Mouse (Mus musculus) MEL (cell line): ENCODE results near the gene BC017158. TPM values are rescaled to one million over a fixed set of nuclear protein-coding genes. Genes with fewer than 3 reads are reported as not detected.

Experiments used
- DNase-seq: peaks from one replicate; pipeline ENCODE4 v3.0.0; 2011; ENCODE audit warnings: low read depth, low spot score
- H3K27ac ChIP-seq: 2 replicates; pipeline ENCODE4 v1.5.1; 2012; ENCODE audit warnings: low read depth, mild to moderate bottlenecking, control low read depth, low read length, moderate library complexity; ENCODE audit not compliant: control insufficient read depth
- H3K27me3 ChIP-seq, 2 experiments: fragments of 150-350 bp in 1 of 2; sonication (generic) in 1 of 2; 2 replicates each; pipeline ENCODE4 v1.6.1; 2012; ENCODE audit warnings: low read length in 2 of 2, mild to moderate bottlenecking in 2 of 2, improper control_type of control experiment in 1 of 2, moderate library complexity in 1 of 2; ENCODE audit not compliant: insufficient read depth in 2 of 2, control insufficient read depth in 1 of 2
- H3K36me3 ChIP-seq, 2 experiments: 2 replicates each; pipeline ENCODE4 v1.6.1; 2012 to 2014; ENCODE audit warnings: low read length in 2 of 2, improper control_type of control experiment in 1 of 2, inconsistent platforms in 1 of 2, mild to moderate bottlenecking in 1 of 2; ENCODE audit not compliant: insufficient read depth in 2 of 2, control insufficient read depth in 1 of 2
- H3K4me1 ChIP-seq, 2 experiments: fragments of 150-350 bp in 1 of 2; sonication (generic) in 1 of 2; 2 replicates each; pipeline ENCODE4 v1.6.1; 2012; ENCODE audit warnings: low read length in 2 of 2, improper control_type of control experiment in 1 of 2, mild to moderate bottlenecking in 1 of 2; ENCODE audit not compliant: insufficient read depth in 2 of 2, control insufficient read depth in 1 of 2
- H3K4me3 ChIP-seq, 2 experiments: fragments of 150-350 bp in 1 of 2; sonication (generic) in 1 of 2; 2 replicates each; pipeline ENCODE4 v1.5.1; 2012; ENCODE audit warnings: low read depth in 2 of 2, low read length in 2 of 2, mild to moderate bottlenecking in 2 of 2, moderate library complexity in 2 of 2, control low read depth in 1 of 2, improper control_type of control experiment in 1 of 2; ENCODE audit not compliant: control insufficient read depth in 1 of 2, insufficient read depth in 1 of 2
- H3K79me2 ChIP-seq: 2 replicates; pipeline ENCODE4 v1.6.1; 2012; ENCODE audit warnings: mild to moderate bottlenecking, low read length, moderate library complexity; ENCODE audit not compliant: control insufficient read depth, poor library complexity, insufficient read depth
- H3K9ac ChIP-seq: 2 replicates; pipeline ENCODE4 v1.6.1; 2012; ENCODE audit warnings: low read depth, mild to moderate bottlenecking, control low read depth, low read length, moderate library complexity; ENCODE audit not compliant: control insufficient read depth, poor library complexity, severe bottlenecking
- H3K9me3 ChIP-seq: fragments of 150-350 bp; sonication (generic); replicated peaks from 2 replicates; pipeline ENCODE4 v1.6.1; 2012; ENCODE audit warnings: mild to moderate bottlenecking, low read length, improper control_type of control experiment, moderate library complexity; ENCODE audit not compliant: insufficient read depth
- BHLHE40 ChIP-seq: IDR thresholded peaks from 2 replicates; pipeline ENCODE4 v1.6.1; 2012; ENCODE audit warnings: low read depth, mild to moderate bottlenecking, inconsistent platforms, low read length, improper control_type of control experiment, borderline replicate concordance
- CHD1 ChIP-seq: IDR thresholded peaks from 2 replicates; pipeline ENCODE4 v1.6.1; 2012; ENCODE audit warnings: low read depth, mild to moderate bottlenecking, inconsistent platforms, low read length, improper control_type of control experiment
- CHD2 ChIP-seq: IDR thresholded peaks from 2 replicates; pipeline ENCODE4 v1.6.1; 2011; ENCODE audit warnings: low read length, improper control_type of control experiment
- CTCF ChIP-seq, 3 experiments: IDR thresholded peaks in 2 of 3; conservative IDR thresholded peaks in 1 of 3; 2 replicates each; pipeline ENCODE4 v1.5.1; 2011 to 2012; ENCODE audit warnings: low read length in 3 of 3, low read depth in 2 of 3, mild to moderate bottlenecking in 2 of 3, improper control_type of control experiment in 1 of 3, inconsistent platforms in 1 of 3, mixed read lengths in 1 of 3, moderate library complexity in 1 of 3; ENCODE audit not compliant: control insufficient read depth in 1 of 3, insufficient read depth in 1 of 3, poor library complexity in 1 of 3, severe bottlenecking in 1 of 3
- E2F4 ChIP-seq: IDR thresholded peaks from 2 replicates; pipeline ENCODE4 v1.6.1; 2011; ENCODE audit warnings: low read depth, low read length, improper control_type of control experiment, borderline replicate concordance
- ELF1 ChIP-seq: IDR thresholded peaks from 2 replicates; pipeline ENCODE4 v1.6.1; 2014; ENCODE audit warnings: low read depth, mild to moderate bottlenecking, inconsistent platforms, low read length, improper control_type of control experiment, moderate library complexity
- EP300 ChIP-seq, 2 experiments: IDR thresholded peaks; 2 replicates each; pipeline ENCODE4 v1.6.1; 2011; ENCODE audit warnings: improper control_type of control experiment in 2 of 2, low read length in 2 of 2, low read depth in 1 of 2, mild to moderate bottlenecking in 1 of 2
- ETS1 ChIP-seq: IDR thresholded peaks from 2 replicates; pipeline ENCODE4 v1.6.1; 2012; ENCODE audit warnings: low read depth, mild to moderate bottlenecking, inconsistent platforms, low read length, improper control_type of control experiment, moderate library complexity
- GABPA ChIP-seq: IDR thresholded peaks from 2 replicates; pipeline ENCODE4 v1.6.1; 2012; ENCODE audit warnings: low read depth, mild to moderate bottlenecking, inconsistent platforms, low read length, improper control_type of control experiment, moderate library complexity
- GATA1 ChIP-seq: IDR thresholded peaks from 2 replicates; pipeline ENCODE4 v1.6.1; 2011; ENCODE audit warnings: low read depth, low read length, improper control_type of control experiment
- HCFC1 ChIP-seq: IDR thresholded peaks from 2 replicates; pipeline ENCODE4 v1.6.1; 2012; ENCODE audit warnings: low read depth, mild to moderate bottlenecking, inconsistent platforms, low read length, improper control_type of control experiment, moderate library complexity
- JUND ChIP-seq: IDR thresholded peaks from 2 replicates; pipeline ENCODE4 v1.6.1; 2011; ENCODE audit warnings: low read depth, mild to moderate bottlenecking, improper control_type of control experiment, low read length
- MAFK ChIP-seq: IDR thresholded peaks from 2 replicates; pipeline ENCODE4 v1.6.1; 2011; ENCODE audit warnings: low read depth, mild to moderate bottlenecking, low read length, improper control_type of control experiment, borderline replicate concordance
- MAX ChIP-seq: IDR thresholded peaks from 2 replicates; pipeline ENCODE4 v1.6.1; 2011; ENCODE audit warnings: low read length, improper control_type of control experiment
- MAZ ChIP-seq: IDR thresholded peaks from 2 replicates; pipeline ENCODE4 v1.6.1; 2012; ENCODE audit warnings: low read depth, mild to moderate bottlenecking, inconsistent platforms, low read length, improper control_type of control experiment
- MEF2A ChIP-seq: IDR thresholded peaks from 2 replicates; pipeline ENCODE4 v1.6.1; 2014; ENCODE audit warnings: low read depth, mild to moderate bottlenecking, inconsistent platforms, low read length, improper control_type of control experiment; ENCODE audit not compliant: poor library complexity, insufficient replicate concordance, severe bottlenecking; ENCODE audit errors: extremely low read depth
- MXI1 ChIP-seq: IDR thresholded peaks from 2 replicates; pipeline ENCODE4 v1.6.1; 2011; ENCODE audit warnings: mild to moderate bottlenecking, low read depth, low read length, improper control_type of control experiment
- MYC ChIP-seq: IDR thresholded peaks from 2 replicates; pipeline ENCODE4 v1.6.1; 2011; ENCODE audit warnings: low read depth, mild to moderate bottlenecking, low read length, improper control_type of control experiment, moderate library complexity
- NELFE ChIP-seq: IDR thresholded peaks from 2 replicates; pipeline ENCODE4 v1.6.1; 2011; ENCODE audit warnings: low read depth, low read length, improper control_type of control experiment
- NRF1 ChIP-seq: IDR thresholded peaks from 2 replicates; pipeline ENCODE4 v1.6.1; 2014; ENCODE audit warnings: low read depth, mild to moderate bottlenecking, inconsistent platforms, low read length, improper control_type of control experiment, moderate library complexity; ENCODE audit not compliant: poor library complexity, insufficient read depth, severe bottlenecking
- POLR2A ChIP-seq, 2 experiments: IDR thresholded peaks; 2 replicates each; pipeline ENCODE4 v1.6.1; 2011 to 2012; ENCODE audit warnings: low read length in 2 of 2, mild to moderate bottlenecking in 2 of 2, control low read depth in 1 of 2, improper control_type of control experiment in 1 of 2, low read depth in 1 of 2, moderate library complexity in 1 of 2; ENCODE audit not compliant: control insufficient read depth in 1 of 2, insufficient read depth in 1 of 2, poor library complexity in 1 of 2
- POLR2AphosphoS2 ChIP-seq: IDR thresholded peaks from 2 replicates; pipeline ENCODE4 v1.6.1; 2011; ENCODE audit warnings: low read length, improper control_type of control experiment
- POLR2AphosphoS5 ChIP-seq: IDR thresholded peaks from 2 replicates; pipeline ENCODE4 v1.6.1; 2012; ENCODE audit warnings: low read depth, borderline replicate concordance, mild to moderate bottlenecking, inconsistent platforms, low read length, moderate library complexity, mixed read lengths
- RAD21 ChIP-seq: IDR thresholded peaks from 2 replicates; pipeline ENCODE4 v1.6.1; 2011; ENCODE audit warnings: mild to moderate bottlenecking, low read depth, low read length, improper control_type of control experiment
- RCOR1 ChIP-seq: IDR thresholded peaks from 2 replicates; pipeline ENCODE4 v1.6.1; 2012; ENCODE audit warnings: low read depth, mild to moderate bottlenecking, inconsistent platforms, low read length, improper control_type of control experiment
- SIN3A ChIP-seq: IDR thresholded peaks from 2 replicates; pipeline ENCODE4 v1.6.1; 2012; ENCODE audit warnings: low read length, improper control_type of control experiment, inconsistent platforms
- SMC3 ChIP-seq: IDR thresholded peaks from 2 replicates; pipeline ENCODE4 v1.6.1; 2011; ENCODE audit warnings: low read depth, low read length, improper control_type of control experiment
- TAL1 ChIP-seq: IDR thresholded peaks from 2 replicates; pipeline ENCODE4 v1.6.1; 2012; ENCODE audit warnings: mild to moderate bottlenecking, inconsistent platforms, low read length, moderate library complexity, mixed read lengths
- TBP ChIP-seq: IDR thresholded peaks from 2 replicates; pipeline ENCODE4 v1.8.0; 2011; ENCODE audit warnings: low read depth, low read length, improper control_type of control experiment
- TCF12 ChIP-seq: IDR thresholded peaks from 2 replicates; pipeline ENCODE4 v1.6.1; 2014; ENCODE audit warnings: low read depth, mild to moderate bottlenecking, inconsistent platforms, low read length, improper control_type of control experiment, moderate library complexity
- UBTF ChIP-seq: IDR thresholded peaks from 2 replicates; pipeline ENCODE4 v1.6.1; 2012; ENCODE audit warnings: low read depth, mild to moderate bottlenecking, inconsistent platforms, low read length, improper control_type of control experiment, moderate library complexity, borderline replicate concordance; ENCODE audit not compliant: insufficient read depth
- USF2 ChIP-seq, 2 experiments: IDR thresholded peaks; 2 replicates each; pipeline ENCODE4 v1.6.1; 2011 to 2012; ENCODE audit warnings: improper control_type of control experiment in 2 of 2, low read length in 2 of 2, borderline replicate concordance in 1 of 2, inconsistent platforms in 1 of 2, low read depth in 1 of 2, mild to moderate bottlenecking in 1 of 2; ENCODE audit not compliant: insufficient read depth in 1 of 2
- ZC3H11A ChIP-seq: IDR thresholded peaks from 2 replicates; pipeline ENCODE4 v1.6.1; 2012; ENCODE audit warnings: low read depth, mild to moderate bottlenecking, inconsistent platforms, low read length, improper control_type of control experiment
- ZKSCAN1 ChIP-seq: IDR thresholded peaks from 2 replicates; pipeline ENCODE4 v1.6.1; 2012; ENCODE audit warnings: low read depth, mild to moderate bottlenecking, inconsistent platforms, low read length, improper control_type of control experiment, moderate library complexity
- ZNF384 ChIP-seq: IDR thresholded peaks from 2 replicates; pipeline ENCODE4 v1.6.1; 2012; ENCODE audit warnings: low read depth, mild to moderate bottlenecking, inconsistent platforms, low read length, improper control_type of control experiment
- polyA plus RNA-seq, 2 experiments: library from polyadenylated mRNA; stranded (reverse) in 1 of 2; unstranded in 1 of 2; fragments of >175 nt in 1 of 2; fragments of >200 nt in 1 of 2; gene quantifications; 2 replicates each; pipeline versions ENCODE4 v1.2.1 to v1.2.4; 2012; ENCODE audit warnings: low replicate concordance in 2 of 2, low read depth in 1 of 2; ENCODE audit not compliant: insufficient read length in 2 of 2, insufficient read depth in 1 of 2, missing spikeins in 1 of 2
- total RNA-seq: library from RNA; depleted of rRNA; stranded (reverse); fragments of 300-350 nt; gene quantifications from 2 replicates; pipeline ENCODE4 v1.2.3, GENCODE M21; 2012

The BC017158 gene
- total and polyA plus RNA-seq, 3 experiments, result 19.8 to 41.6 TPM; not detected in 1

- H3K4me1 ChIP-seq, result peaks cover 19 to 30% of the 10 kb centered on the region in 2 experiments
- H3K9ac ChIP-seq, result peak overlapping the region; percentile 44
- peak; percentile 89 for DNase-seq
- H3K9me3 ChIP-seq, result no peaks in the 10 kb centered on the region
- H3K79me2 ChIP-seq, result peaks cover 6% of the 10 kb centered on the region; the same call in 1 of the 2 replicates
- H3K4me3 ChIP-seq, result peak overlapping the region in 1 of 2 experiments; percentile 5; a peak in 1 of 4 replicates
- no peaks in the 10 kb centered on the region for H3K27me3 ChIP-seq
- peaks cover 0 to 28% of the 10 kb centered on the region in 2 experiments for H3K36me3 ChIP-seq
- peak overlapping the region; percentile 87 for H3K27ac ChIP-seq
- peak; percentile 43; the same call in 1 of the 2 replicates for TF ChIP-seq ELF1
- 0 out of 2 replicates have a peak, but pooled peaks have one; percentile 27 for TF ChIP-seq MAZ
- TF ChIP-seq USF2 (IDR thresholded peaks at IDR 0.05; ENCODE audit: borderline replicate concordance in 1 of 2, insufficient read depth in 1 of 2, low read depth in 1 of 2, low read length in 2 of 2), result peak in 1 of 2 experiments; percentile 57; a peak in 2 of 4 replicates
- peak; percentile 58; the same call in 1 of the 2 replicates for TF ChIP-seq HCFC1
- peak; percentile 94 for TF ChIP-seq RCOR1
- peak; percentile 95 for TF ChIP-seq GATA1
- TF ChIP-seq ZKSCAN1, result no peak
- TF ChIP-seq NELFE, result no peak
- TF ChIP-seq ZC3H11A, result no peak
- no peak; the same call in 1 of the 2 replicates for TF ChIP-seq CHD2
- peak; percentile 93 for TF ChIP-seq TBP
- TF ChIP-seq E2F4, result no peak
- TF ChIP-seq POLR2AphosphoS5, result no peak
- peak; percentile 91 for TF ChIP-seq MAX
- TF ChIP-seq NRF1, result no peak
- no peak for TF ChIP-seq ZNF384
- no peak for TF ChIP-seq JUND
- TF ChIP-seq CHD1, result no peak
- TF ChIP-seq EP300 (IDR thresholded peaks at IDR 0.05; ENCODE audit: low read depth in 1 of 2, low read length in 2 of 2), result peak; percentile 97 to 98
- no peak for TF ChIP-seq GABPA
- peak; percentile 22; the same call in 1 of the 2 replicates for TF ChIP-seq SMC3
- TF ChIP-seq TCF12, result peak; percentile 97
- peak; percentile 87 for TF ChIP-seq MYC
- 0 out of 2 replicates have a peak, but pooled peaks have one; percentile 23 for TF ChIP-seq BHLHE40
- no peak; the same call in 1 of the 2 replicates for TF ChIP-seq MAFK
- TF ChIP-seq MEF2A, result 0 out of 2 replicates have a peak, but pooled peaks have one; percentile 36
- TF ChIP-seq RAD21, result no peak
- peak in 1 of 2 experiments; percentile 37; a peak in 2 of 4 replicates for TF ChIP-seq POLR2A (IDR thresholded peaks at IDR 0.05; ENCODE audit: control insufficient read depth in 1 of 2, insufficient read depth in 1 of 2, low read depth in 1 of 2, low read length in 2 of 2, poor library complexity in 1 of 2)
- TF ChIP-seq MXI1, result peak; percentile 90
- peak; percentile 88 for TF ChIP-seq SIN3A
- TF ChIP-seq ETS1, result peak; percentile 94
- peak; percentile 60 for TF ChIP-seq POLR2AphosphoS2
- TF ChIP-seq TAL1, result peak; percentile 90
- peak; percentile 45 to 69 (median 56) for TF ChIP-seq CTCF (IDR thresholded peaks at IDR 0.05 in 2 of 3, conservative IDR thresholded peaks at IDR 0.05 in 1 of 3; ENCODE audit: control insufficient read depth in 1 of 3, insufficient read depth in 1 of 3, low read depth in 2 of 3, low read length in 3 of 3, poor library complexity in 1 of 3, severe bottlenecking in 1 of 3)
- TF ChIP-seq UBTF, result 0 out of 2 replicates have a peak, but pooled peaks have one; percentile 54
Observed at GRCm38 (mm10) chr7:128288923-128289544, 8.9 kb downstream of the BC017158 start.
